In the genomic region with DNA sequence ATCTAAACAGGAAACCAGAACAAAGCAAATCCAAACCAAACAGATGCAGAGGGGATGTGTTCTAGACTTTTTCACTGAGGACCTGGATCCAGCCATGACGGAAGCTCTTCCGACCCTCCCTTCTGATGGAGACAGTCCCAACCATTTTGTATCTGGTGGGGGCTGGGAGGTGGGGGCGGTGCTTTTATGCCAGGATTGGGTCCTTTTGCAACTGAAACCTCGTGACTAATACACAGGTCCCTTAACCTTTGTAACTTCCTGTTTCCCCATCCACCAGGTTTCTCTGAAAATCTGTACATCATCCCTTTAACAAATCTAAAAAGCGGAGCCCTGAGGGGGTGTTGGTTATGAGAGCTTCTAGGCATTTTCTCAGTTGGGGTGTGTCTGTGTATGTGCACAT, we compare ENCODE assay signal across 18 mouse cellular contexts.
A peak's percentile ranks its signal among the peaks of the same experiment; 100 is the strongest.
DNase-seq lines count a peak whose midpoint lies in the region; ATAC-seq lines count a peak whose summit lies in the region.
"Had no signal": no experiment of that assay in that cellular context is flagged by ENCODE, and none has a peak within 500 bp of the region (broad histone marks: within the 10 kb centered on the region; RNA-seq: fewer than 3 reads in every experiment).

No protein-coding gene starts in this region.

- ATAC-seq in forebrain, embryonic 13.5 days = no peak
- no peak for ATAC-seq in embryonic facial prominence, embryonic 12.5 days (ENCODE audit: insufficient number of reproducible peaks, insufficient read depth, low FRiP score, low TSS enrichment)
- peak; percentile 61 for ATAC-seq in megakaryocyte, adult 5-6 weeks (ENCODE audit: poor library complexity, severe bottlenecking)

- 75% methylated on average over 5 of the region's 5 CpGs for WGBS in forebrain, embryonic 10.5 days
- WGBS in forebrain, embryonic 13.5 days = 71% methylated on average over 5 of the region's 5 CpGs
- WGBS in embryonic facial prominence, embryonic 12.5 days = 61% methylated on average over 5 of the region's 5 CpGs

- H3K27ac ChIP-seq in forebrain, embryonic 10.5 days = 0 out of 2 replicates have a peak overlapping the region, but pooled peaks have one; percentile 2
- H3K27ac ChIP-seq in forebrain, embryonic 13.5 days = no peak overlapping the region
- no peak overlapping the region for H3K27ac ChIP-seq in embryonic facial prominence, embryonic 12.5 days
- H3K27ac ChIP-seq: hindbrain, embryonic 12.5 days; limb, embryonic 15.5 days; neural tube, embryonic 13.5 days had no signal

- no peak overlapping the region for H3K9ac ChIP-seq in forebrain, embryonic 13.5 days
- 0 out of 2 replicates have a peak overlapping the region, but pooled peaks have one; percentile 19 for H3K9ac ChIP-seq in embryonic facial prominence, embryonic 12.5 days
- H3K9ac ChIP-seq: hindbrain, embryonic 12.5 days; limb, embryonic 15.5 days; neural tube, embryonic 13.5 days had no signal

- DNase-seq in forebrain, embryonic 10.5 days (ENCODE audit: extremely low spot score, low spot score) = no peak
- DNase-seq in B cell, adult 2 months = peak; percentile 28 to 40
- no peak for DNase-seq in right cerebral cortex, postnatal 25 days
- no peak for DNase-seq in layer of hippocampus, postnatal 36 days
- DNase-seq in thymus, postnatal 14 days = no peak
- DNase-seq: cerebellum, adult 11 months; gastrocnemius, postnatal 14 days; kidney, adult 9 months; lung, postnatal 4 days; midbrain, embryonic 14.5 days; retina, postnatal 1 day had no signal

- no peaks in the 10 kb centered on the region for H3K36me3 ChIP-seq in forebrain, embryonic 10.5 days (replicated peaks)
- no peaks in the 10 kb centered on the region for H3K36me3 ChIP-seq in forebrain, embryonic 13.5 days (ENCODE audit: poor library complexity, severe bottlenecking)
- H3K36me3 ChIP-seq in embryonic facial prominence, embryonic 12.5 days = no peaks in the 10 kb centered on the region
- H3K36me3 ChIP-seq: hindbrain, embryonic 12.5 days; limb, embryonic 15.5 days; neural tube, embryonic 13.5 days had no signal

- H3K4me1 ChIP-seq in forebrain, embryonic 10.5 days = peaks cover 62% of the 10 kb centered on the region
- peaks cover 26% of the 10 kb centered on the region for H3K4me1 ChIP-seq in forebrain, embryonic 13.5 days
- peaks cover 45% of the 10 kb centered on the region for H3K4me1 ChIP-seq in embryonic facial prominence, embryonic 12.5 days

- H3K4me3 ChIP-seq in forebrain, embryonic 10.5 days = no peak overlapping the region
- H3K4me3 ChIP-seq in forebrain, embryonic 13.5 days = no peak overlapping the region
- no peak overlapping the region for H3K4me3 ChIP-seq in embryonic facial prominence, embryonic 12.5 days
- H3K4me3 ChIP-seq: erythroblast, embryonic 14.5 days; hindbrain, embryonic 12.5 days; limb, embryonic 15.5 days; neural tube, embryonic 13.5 days had no signal

- H3K9me3 ChIP-seq in forebrain, embryonic 10.5 days = no peaks in the 10 kb centered on the region
- H3K9me3 ChIP-seq in forebrain, embryonic 13.5 days (replicated peaks) = no peaks in the 10 kb centered on the region
- no peaks in the 10 kb centered on the region for H3K9me3 ChIP-seq in embryonic facial prominence, embryonic 12.5 days
- H3K9me3 ChIP-seq: hindbrain, embryonic 12.5 days; limb, embryonic 15.5 days; neural tube, embryonic 13.5 days had no signal

- H3K4me2 ChIP-seq in forebrain, embryonic 13.5 days = no peak overlapping the region
- no peak overlapping the region for H3K4me2 ChIP-seq in embryonic facial prominence, embryonic 12.5 days (replicated peaks)
- H3K4me2 ChIP-seq: hindbrain, embryonic 12.5 days; limb, embryonic 15.5 days; neural tube, embryonic 13.5 days had no signal

- peaks cover 88% of the 10 kb centered on the region for H3K27me3 ChIP-seq in forebrain, embryonic 10.5 days (ENCODE audit: poor library complexity, severe bottlenecking)
- H3K27me3 ChIP-seq in forebrain, embryonic 13.5 days = peaks cover 25% of the 10 kb centered on the region; the same call in 1 of the 2 replicates
- H3K27me3 ChIP-seq in embryonic facial prominence, embryonic 12.5 days = no peaks in the 10 kb centered on the region
- H3K27me3 ChIP-seq: limb, embryonic 15.5 days had no signal

Comparison
In these comparisons a context has a peak if more than half of its experiments do, and no peak if none do; other contexts are left out.
1. DNase-seq: peak in B cell, adult 2 months (2 of 2); none in forebrain, embryonic 10.5 days (single experiment), right cerebral cortex, postnatal 25 days (single experiment), layer of hippocampus, postnatal 36 days (0 of 2) and thymus, postnatal 14 days (single experiment).